Mouse (Mus musculus) myocyte (in vitro differentiated cells): ENCODE measurements at regions not wholly inside any gene's neighbourhood (a gene's known extent, or its start where the extent isn't known, plus 50 kb on each side); places are given as distances from the start of the nearest gene placed in this dataset.
A peak's percentile ranks its signal among the peaks of the same experiment; 100 is the strongest.
"Not testable (repeated sequence)": the region's sequence is repeated elsewhere in the genome, so short reads cannot be mapped to it uniquely, and the experiment has no call there.

ENCODE experiments used
- H3K27me3 ChIP-seq: one replicate; pipeline ENCODE4 v1.6.1; 2011; ENCODE audit not compliant: control insufficient read depth, insufficient read depth, insufficient read length
- H3K36me3 ChIP-seq: one replicate; pipeline ENCODE4 v1.6.1; 2011; ENCODE audit not compliant: control insufficient read depth, insufficient read depth
- H3K4me2 ChIP-seq: one replicate; pipeline ENCODE4 v1.6.1; 2011; ENCODE audit warnings: low read depth, control low read depth
- H3K4me3 ChIP-seq: one replicate; pipeline ENCODE4 v1.5.1; 2011; ENCODE audit warnings: mild to moderate bottlenecking, control low read depth, moderate library complexity
- H3K79me2 ChIP-seq: one replicate; pipeline ENCODE4 v1.6.1; 2011; ENCODE audit not compliant: control insufficient read depth, insufficient read depth
- H3ac ChIP-seq: one replicate; pipeline ENCODE4 v1.6.1; 2011; ENCODE audit not compliant: control insufficient read depth, insufficient read length
- CEBPB ChIP-seq: IDR thresholded peaks from 2 replicates; pipeline ENCODE4 v1.6.1; 2011; ENCODE audit warnings: mild to moderate bottlenecking, moderate library complexity; ENCODE audit not compliant: poor library complexity, insufficient read depth, severe bottlenecking
- E2F4 ChIP-seq: IDR thresholded peaks from one replicate; pipeline ENCODE4 v1.6.1; 2011; ENCODE audit warnings: mild to moderate bottlenecking, control low read depth, moderate library complexity; ENCODE audit not compliant: insufficient read depth
- MAX ChIP-seq: IDR thresholded peaks from one replicate; pipeline ENCODE4 v1.6.1; 2011; ENCODE audit warnings: low read depth, mild to moderate bottlenecking, control low read depth
- MYOD1 ChIP-seq, 3 experiments: IDR thresholded peaks; one replicate each; pipeline ENCODE4 v1.6.1; 2011; ENCODE audit warnings: control low read depth in 2 of 3, low read depth in 2 of 3, mild to moderate bottlenecking in 2 of 3, moderate library complexity in 1 of 3; ENCODE audit not compliant: insufficient read length in 2 of 3, control insufficient read depth in 1 of 3
- MYOG ChIP-seq, 3 experiments: IDR thresholded peaks; one replicate each; pipeline ENCODE4 v1.6.1; 2011; ENCODE audit warnings: control low read depth in 2 of 3, low read depth in 2 of 3, mild to moderate bottlenecking in 2 of 3; ENCODE audit not compliant: insufficient read length in 2 of 3, control insufficient read depth in 1 of 3, insufficient read depth in 1 of 3
- POLR2A ChIP-seq: IDR thresholded peaks from one replicate; pipeline ENCODE4 v1.6.1; 2011; ENCODE audit warnings: low read depth, mild to moderate bottlenecking, control low read depth, moderate library complexity; ENCODE audit not compliant: insufficient read length
- POLR2AphosphoS2 ChIP-seq: IDR thresholded peaks from one replicate; pipeline ENCODE4 v1.6.1; 2011; ENCODE audit warnings: low read depth, control low read depth; ENCODE audit not compliant: insufficient read length
- REST ChIP-seq: IDR thresholded peaks from one replicate; pipeline ENCODE4 v1.6.1; 2011; ENCODE audit warnings: mild to moderate bottlenecking, control low read depth, moderate library complexity; ENCODE audit not compliant: insufficient read depth, insufficient read length
- SRF ChIP-seq: IDR thresholded peaks from one replicate; pipeline ENCODE4 v1.6.1; 2011; ENCODE audit warnings: low read depth; ENCODE audit not compliant: control insufficient read depth, insufficient read length
- TCF12 ChIP-seq: IDR thresholded peaks from one replicate; pipeline ENCODE4 v1.6.1; 2011; ENCODE audit warnings: mild to moderate bottlenecking, control low read depth; ENCODE audit not compliant: poor library complexity, insufficient read depth, severe bottlenecking
- TCF3 ChIP-seq: IDR thresholded peaks from one replicate; pipeline ENCODE4 v1.6.1; 2011; ENCODE audit warnings: low read depth, control low read depth; ENCODE audit not compliant: insufficient read length
- USF1 ChIP-seq: IDR thresholded peaks from one replicate; pipeline ENCODE4 v1.6.1; 2011; ENCODE audit warnings: low read depth, mild to moderate bottlenecking, control low read depth, moderate library complexity

GRCm38 (mm10) chr13:99125946-99126345 lies 58.7 kb upstream of the Zfp366 start:
- H3ac ChIP-seq: no peak overlapping the region
- TF ChIP-seq REST (no peak), SRF (no peak), MYOD1 (IDR thresholded peaks at IDR 0.05; ENCODE audit: control insufficient read depth in 1 of 3, insufficient read length in 2 of 3, low read depth in 2 of 3) (no peak), USF1 (no peak), CEBPB (no peak), MAX (no peak), POLR2A (no peak), MYOG (IDR thresholded peaks at IDR 0.05; ENCODE audit: control insufficient read depth in 1 of 3, insufficient read depth in 1 of 3, insufficient read length in 2 of 3, low read depth in 2 of 3) (no peak), TCF3 (no peak), POLR2AphosphoS2 (no peak), TCF12 (no peak), E2F4 (no peak)
- H3K36me3 ChIP-seq: no peaks in the 10 kb centered on the region
- peak overlapping the region; percentile 71 for H3K4me2 ChIP-seq
- H3K79me2 ChIP-seq: no peaks in the 10 kb centered on the region
- no peaks in the 10 kb centered on the region for H3K27me3 ChIP-seq
- H3K4me3 ChIP-seq: no peak overlapping the region

GRCm38 (mm10) chr13:99124894-99125570 lies 59.6 kb upstream of the Zfp366 start:
- peak overlapping the region; percentile 71 for H3K4me2 ChIP-seq
- no peak overlapping the region for H3ac ChIP-seq
- no peak overlapping the region for H3K4me3 ChIP-seq
- H3K27me3 ChIP-seq: no peaks in the 10 kb centered on the region
- TF ChIP-seq TCF12 (peak; percentile 74), USF1 (no peak), POLR2A (peak; percentile 66), MAX (no peak), MYOG (IDR thresholded peaks at IDR 0.05; ENCODE audit: control insufficient read depth in 1 of 3, insufficient read depth in 1 of 3, insufficient read length in 2 of 3, low read depth in 2 of 3) (peak; percentile 68 to 95 (median 80)), TCF3 (peak; percentile 74), REST (no peak), MYOD1 (IDR thresholded peaks at IDR 0.05; ENCODE audit: control insufficient read depth in 1 of 3, insufficient read length in 2 of 3, low read depth in 2 of 3) (peak; percentile 58 to 96 (median 92)), E2F4 (no peak), POLR2AphosphoS2 (peak; percentile 58), SRF (peak; percentile 62), CEBPB (no peak)
- H3K36me3 ChIP-seq: no peaks in the 10 kb centered on the region
- H3K79me2 ChIP-seq: no peaks in the 10 kb centered on the region

DNA sequence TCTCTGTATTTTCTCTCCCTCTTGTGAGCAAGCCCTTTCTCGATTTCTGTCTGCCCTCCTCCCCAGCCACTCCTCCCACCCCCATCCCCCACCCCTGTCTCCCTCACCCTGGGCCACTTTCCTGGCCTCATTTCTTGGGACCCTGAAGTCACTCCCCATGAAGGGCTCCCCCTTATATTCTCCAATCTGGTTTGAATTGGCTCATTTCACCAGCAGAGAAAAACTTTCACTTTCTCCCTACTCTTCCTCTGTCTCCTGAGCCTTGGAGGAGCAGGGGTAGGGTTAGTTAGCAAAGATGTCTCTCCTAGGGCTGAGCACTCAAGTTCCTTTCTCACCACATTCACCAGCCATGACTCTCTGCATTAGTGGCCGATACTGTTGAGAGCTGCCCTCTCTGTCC lies 60.5 kb upstream of the Zfp366 start:
- Histone ChIP-seq H3K79me2 (no peaks in the 10 kb centered on the region), H3ac (no peak overlapping the region), H3K4me3 (no peak overlapping the region), H3K36me3 (no peaks in the 10 kb centered on the region), H3K27me3 (no peaks in the 10 kb centered on the region), H3K4me2 (peak overlapping the region; percentile 71)
- TF ChIP-seq MAX (no peak), POLR2AphosphoS2 (no peak), SRF (no peak), MYOG (IDR thresholded peaks at IDR 0.05; ENCODE audit: control insufficient read depth in 1 of 3, insufficient read depth in 1 of 3, insufficient read length in 2 of 3, low read depth in 2 of 3) (no peak), E2F4 (no peak), POLR2A (no peak), CEBPB (no peak), TCF12 (no peak), USF1 (no peak), TCF3 (no peak), MYOD1 (IDR thresholded peaks at IDR 0.05; ENCODE audit: control insufficient read depth in 1 of 3, insufficient read length in 2 of 3, low read depth in 2 of 3) (no peak), REST (no peak)

GRCm38 (mm10) chr13:99123476-99124140 lies 61.0 kb upstream of the Zfp366 start:
- H3K27me3 ChIP-seq: no peaks in the 10 kb centered on the region
- H3K36me3 ChIP-seq: no peaks in the 10 kb centered on the region
- no peak overlapping the region for H3ac ChIP-seq
- H3K79me2 ChIP-seq: no peaks in the 10 kb centered on the region
- peak overlapping the region; percentile 30 for H3K4me2 ChIP-seq
- TF ChIP-seq USF1 (no peak), POLR2A (no peak), MYOG (IDR thresholded peaks at IDR 0.05; ENCODE audit: control insufficient read depth in 1 of 3, insufficient read depth in 1 of 3, insufficient read length in 2 of 3, low read depth in 2 of 3) (no peak), REST (no peak), POLR2AphosphoS2 (no peak), TCF3 (no peak), E2F4 (no peak), CEBPB (no peak)
- no peak overlapping the region for H3K4me3 ChIP-seq

DNA sequence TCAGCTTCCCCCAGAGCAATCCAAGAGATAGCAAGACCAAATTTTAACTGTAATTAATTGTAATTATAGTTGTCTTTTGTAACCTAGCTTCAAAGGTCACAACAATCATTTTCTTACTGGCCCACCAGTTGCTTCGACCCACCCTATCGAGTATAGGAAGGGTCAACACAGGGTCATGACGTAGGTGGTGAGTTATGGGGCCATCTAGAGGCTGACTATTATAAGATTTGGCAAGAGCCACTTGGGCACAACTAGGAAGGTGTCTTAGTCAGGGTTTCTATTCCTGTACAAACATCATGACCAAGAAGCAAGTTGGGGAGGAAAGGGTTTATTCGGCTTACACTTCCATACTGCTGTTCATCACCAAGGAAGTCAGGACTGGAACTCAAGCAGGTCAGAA lies 62.1 kb upstream of the Zfp366 start:
- H3K36me3 ChIP-seq, H3K4me2 ChIP-seq, H3K27me3 ChIP-seq, H3K4me3 ChIP-seq, H3ac ChIP-seq, H3K79me2 ChIP-seq: not testable (repeated sequence)
